Mouse (Mus musculus): Measurements from ENCODE around the gene P4hb. TPM values are rescaled to one million over a fixed set of nuclear protein-coding genes. Genes with fewer than 3 reads are reported as not detected.

The P4hb gene
- polyA plus RNA-seq, 1 experiment from 2014 or later: 635 TPM

- Histone ChIP-seq H3K9me3 (replicated peaks) (no peaks in the 10 kb centered on the region; the same call in 1 of the 2 replicates), H3K27me3 (no peaks in the 10 kb centered on the region), H3K4me1 (replicated peaks) (peaks cover 69% of the 10 kb centered on the region), H3K36me3 (replicated peaks) (peaks cover 42% of the 10 kb centered on the region), H3K9ac (0 out of 2 replicates have a peak overlapping the region, but pooled peaks have one; percentile 87), H3K4me2 (peak overlapping the region; percentile 99), H3K27ac (replicated peaks) (peak overlapping the region; percentile 88), H3K4me3 (replicated peaks) (peak overlapping the region; percentile 83)
- no peak for ATAC-seq (ENCODE audit: insufficient read depth)
- 54% methylated on average over 15 of the region's 15 CpGs for WGBS (ENCODE audit: insufficient replicate concordance)
These were observed 6.5 kb upstream of the P4hb start for GRCm38 (mm10) chr11:120579316-120580107.

GRCm38 (mm10) chr11:120578694-120579243, 5.7 kb upstream of the P4hb start:
- no peak for ATAC-seq (ENCODE audit: insufficient read depth)
- Histone ChIP-seq H3K36me3 (replicated peaks) (peaks cover 34% of the 10 kb centered on the region), H3K9ac (no peak overlapping the region), H3K4me2 (no peak overlapping the region), H3K9me3 (replicated peaks) (no peaks in the 10 kb centered on the region; the same call in 1 of the 2 replicates), H3K4me1 (replicated peaks) (peaks cover 75% of the 10 kb centered on the region), H3K4me3 (replicated peaks) (no peak overlapping the region), H3K27ac (replicated peaks) (no peak overlapping the region), H3K27me3 (no peaks in the 10 kb centered on the region)
- 86% methylated on average over 11 of the region's 11 CpGs for WGBS (ENCODE audit: insufficient replicate concordance)

GRCm38 (mm10) chr11:120578024-120578693, 5.1 kb upstream of the P4hb start:
- no peaks in the 10 kb centered on the region for H3K27me3 ChIP-seq
- peaks cover 30% of the 10 kb centered on the region for H3K36me3 ChIP-seq (replicated peaks)
- peak overlapping the region; percentile 74 for H3K27ac ChIP-seq (replicated peaks)
- H3K9me3 ChIP-seq (replicated peaks): no peaks in the 10 kb centered on the region
- WGBS (ENCODE audit: insufficient replicate concordance): 83% methylated on average over 10 of the region's 10 CpGs
- no peak overlapping the region for H3K4me3 ChIP-seq (replicated peaks)
- ATAC-seq (ENCODE audit: insufficient read depth): no peak
- no peak overlapping the region for H3K4me2 ChIP-seq
- H3K9ac ChIP-seq: no peak overlapping the region
- peaks cover 76% of the 10 kb centered on the region for H3K4me1 ChIP-seq (replicated peaks)

GRCm38 (mm10) chr11:120577211-120578023, 4.4 kb upstream of the P4hb start:
- no peak for ATAC-seq (ENCODE audit: insufficient read depth)
- H3K27me3 ChIP-seq: no peaks in the 10 kb centered on the region
- peak overlapping the region; percentile 74 for H3K27ac ChIP-seq (replicated peaks)
- H3K9me3 ChIP-seq (replicated peaks): no peaks in the 10 kb centered on the region
- no peak overlapping the region for H3K9ac ChIP-seq
- H3K4me2 ChIP-seq: peak overlapping the region; percentile 32
- H3K4me1 ChIP-seq (replicated peaks): peaks cover 74% of the 10 kb centered on the region
- 68% methylated on average over 7 of the region's 7 CpGs for WGBS (ENCODE audit: insufficient replicate concordance)
- H3K36me3 ChIP-seq (replicated peaks): peaks cover 30% of the 10 kb centered on the region
- no peak overlapping the region for H3K4me3 ChIP-seq (replicated peaks)

GRCm38 (mm10) chr11:120576365-120576981, 3.4 kb upstream of the P4hb start:
- peak overlapping the region; percentile 32 for H3K4me2 ChIP-seq
- no peaks in the 10 kb centered on the region for H3K9me3 ChIP-seq (replicated peaks)
- peaks cover 30% of the 10 kb centered on the region for H3K36me3 ChIP-seq (replicated peaks)
- peak overlapping the region; percentile 74 for H3K27ac ChIP-seq (replicated peaks)
- H3K9ac ChIP-seq: no peak overlapping the region
- WGBS (ENCODE audit: insufficient replicate concordance): 76% methylated on average over 3 of the region's 3 CpGs
- no peaks in the 10 kb centered on the region for H3K27me3 ChIP-seq
- no peak overlapping the region for H3K4me3 ChIP-seq (replicated peaks)
- H3K4me1 ChIP-seq (replicated peaks): peaks cover 73% of the 10 kb centered on the region
- ATAC-seq (ENCODE audit: insufficient read depth): no peak

- H3K4me2 ChIP-seq: no peak overlapping the region
- no peaks in the 10 kb centered on the region for H3K9me3 ChIP-seq (replicated peaks)
- H3K27ac ChIP-seq (replicated peaks): peak overlapping the region; percentile 74
- H3K36me3 ChIP-seq (replicated peaks): peaks cover 35% of the 10 kb centered on the region
- H3K9ac ChIP-seq: no peak overlapping the region
- no peaks in the 10 kb centered on the region for H3K27me3 ChIP-seq
- no peak for ATAC-seq (ENCODE audit: insufficient read depth)
- peaks cover 78% of the 10 kb centered on the region for H3K4me1 ChIP-seq (replicated peaks)
- no peak overlapping the region for H3K4me3 ChIP-seq (replicated peaks)
These were observed 2.9 kb upstream of the P4hb start for GRCm38 (mm10) chr11:120575940-120576339.

- H3K9me3 ChIP-seq (replicated peaks): no peaks in the 10 kb centered on the region
- peaks cover 78% of the 10 kb centered on the region for H3K4me1 ChIP-seq (replicated peaks)
- ATAC-seq (ENCODE audit: insufficient read depth): no peak
- H3K9ac ChIP-seq: 0 out of 2 replicates have a peak overlapping the region, but pooled peaks have one; percentile 86
- no peaks in the 10 kb centered on the region for H3K27me3 ChIP-seq
- H3K4me3 ChIP-seq (replicated peaks): no peak overlapping the region
- 0 out of 2 replicates have a peak overlapping the region, but pooled peaks have one; percentile 90 for H3K27ac ChIP-seq (replicated peaks)
- H3K4me2 ChIP-seq: peak overlapping the region; percentile 92; the same call in 1 of the 2 replicates
- H3K36me3 ChIP-seq (replicated peaks): peaks cover 44% of the 10 kb centered on the region
- 52% methylated on average over 2 of the region's 2 CpGs for WGBS (ENCODE audit: insufficient replicate concordance)
These were observed 2.0 kb upstream of the P4hb start for GRCm38 (mm10) chr11:120575046-120575445.

- no peak for ATAC-seq (ENCODE audit: insufficient read depth)
- H3K36me3 ChIP-seq (replicated peaks): peaks cover 41% of the 10 kb centered on the region
- peak overlapping the region; percentile 90 for H3K27ac ChIP-seq (replicated peaks)
- no peaks in the 10 kb centered on the region for H3K9me3 ChIP-seq (replicated peaks)
- H3K9ac ChIP-seq: peak overlapping the region; percentile 86
- H3K4me1 ChIP-seq (replicated peaks): peaks cover 73% of the 10 kb centered on the region
- H3K27me3 ChIP-seq: no peaks in the 10 kb centered on the region
- H3K4me2 ChIP-seq: peak overlapping the region; percentile 92
- peak overlapping the region; percentile 82 for H3K4me3 ChIP-seq (replicated peaks)
- WGBS (ENCODE audit: insufficient replicate concordance): 37% methylated on average over 5 of the region's 5 CpGs
These were observed 1.2 kb upstream of the P4hb start for GRCm38 (mm10) chr11:120574278-120574600.

- under 1% methylated on average over 23 of the region's 23 CpGs for WGBS (ENCODE audit: insufficient replicate concordance)
- H3K27ac ChIP-seq (replicated peaks): peak overlapping the region; percentile 90
- H3K4me3 ChIP-seq (replicated peaks): peak overlapping the region; percentile 82
- no peak for ATAC-seq (ENCODE audit: insufficient read depth)
- peaks cover 69% of the 10 kb centered on the region for H3K4me1 ChIP-seq (replicated peaks)
- peak overlapping the region; percentile 92 for H3K4me2 ChIP-seq
- peaks cover 40% of the 10 kb centered on the region for H3K36me3 ChIP-seq (replicated peaks)
- no peaks in the 10 kb centered on the region for H3K9me3 ChIP-seq (replicated peaks)
- H3K27me3 ChIP-seq: no peaks in the 10 kb centered on the region
- H3K9ac ChIP-seq: peak overlapping the region; percentile 86
These were observed 678 bp upstream of the P4hb start for GRCm38 (mm10) chr11:120573585-120574277.

- Histone ChIP-seq H3K4me1 (replicated peaks) (peaks cover 66% of the 10 kb centered on the region), H3K27ac (replicated peaks) (peak overlapping the region; percentile 90), H3K4me3 (replicated peaks) (peak overlapping the region; percentile 82), H3K27me3 (no peaks in the 10 kb centered on the region), H3K36me3 (replicated peaks) (peaks cover 40% of the 10 kb centered on the region), H3K9ac (peak overlapping the region; percentile 86), H3K9me3 (replicated peaks) (no peaks in the 10 kb centered on the region), H3K4me2 (peak overlapping the region; percentile 92)
- peak; percentile 8 for ATAC-seq (ENCODE audit: insufficient read depth)
- under 1% methylated on average over 24 of the region's 24 CpGs for WGBS (ENCODE audit: insufficient replicate concordance)
These were observed 669 bp downstream of the P4hb start for GRCm38 (mm10) chr11:120572417-120572751.

Data from liver, embryonic 15.5 days (tissue).